Mouse (Mus musculus): ENCODE measurements around the gene Mrpl18.
"Not testable (repeated sequence)": the region's sequence is repeated elsewhere in the genome, so short reads cannot be mapped to it uniquely, and the experiment has no call there.

Gene Mrpl18

DNA sequence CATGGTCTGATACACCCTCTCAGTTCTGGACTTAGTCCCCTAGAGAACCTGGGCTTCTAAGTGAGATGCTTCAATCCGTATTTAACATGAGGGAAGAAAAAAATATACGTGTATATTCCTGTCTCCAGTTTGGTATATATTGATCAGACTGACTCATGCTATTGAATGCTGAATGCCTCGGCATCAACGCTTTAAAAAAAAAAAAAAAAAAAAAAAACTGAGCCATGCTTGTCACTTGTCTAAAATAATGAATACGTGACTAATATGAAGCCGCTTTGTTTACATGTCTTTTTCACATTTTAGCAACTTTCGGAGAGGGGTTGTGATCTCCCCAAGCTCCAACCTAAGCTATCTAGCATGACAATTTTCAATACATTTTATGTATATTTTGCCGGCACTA, 5.8 kb downstream of the Mrpl18 start:
- no peak for DNase-seq (ENCODE audit: low spot score in 2 of 2)

DNA sequence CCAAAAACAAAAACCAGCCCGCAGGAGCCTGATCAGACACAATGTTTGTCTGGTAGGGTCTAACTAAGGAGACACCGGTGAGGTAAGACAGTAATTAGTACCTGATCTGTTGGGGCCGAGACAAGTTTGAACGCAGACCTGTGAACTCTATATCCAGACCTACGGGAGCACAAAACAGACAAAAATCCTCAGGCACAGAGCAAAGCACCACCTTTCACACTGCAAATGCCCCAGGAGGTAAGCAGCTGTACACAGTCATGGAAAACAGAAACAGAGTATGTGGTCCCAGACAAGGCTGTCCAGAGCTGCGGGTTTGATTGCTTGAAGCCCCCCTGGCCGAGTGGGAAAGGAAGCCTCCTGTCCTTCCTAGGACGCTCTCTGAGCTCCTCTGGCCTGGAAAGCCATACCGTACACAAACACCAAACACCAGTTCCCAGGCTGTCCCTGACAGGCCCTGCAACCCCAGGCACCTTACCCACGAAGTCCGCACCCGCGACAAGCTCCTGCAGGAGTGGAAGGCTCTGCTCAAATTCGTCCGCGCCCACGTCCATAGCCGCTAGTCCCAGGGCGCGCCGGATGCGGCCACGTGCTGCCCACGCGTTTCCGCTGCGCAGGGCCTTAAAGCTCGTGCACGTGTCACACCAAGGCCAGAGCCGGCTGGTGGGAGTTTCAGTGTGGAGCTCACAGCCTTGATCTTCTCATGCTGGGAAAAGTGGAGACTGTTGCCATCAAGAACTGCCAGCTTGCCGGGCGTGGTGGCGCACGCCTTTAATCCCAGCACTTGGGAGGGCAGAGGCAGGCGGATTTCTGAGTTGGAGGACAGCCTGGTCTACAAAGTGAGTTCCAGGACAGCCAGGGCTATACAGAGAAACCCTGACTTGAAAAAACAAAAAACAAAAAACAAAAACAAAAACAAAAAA, 6.5 kb downstream of the Mrpl18 start, which contains the start of gene Pnldc1:
Gene Pnldc1 (minus strand): TSS at position 870 of the 920 bp plus-strand sequence.
- peak in 1 of 2 experiments; percentile 57 for DNase-seq (ENCODE audit: low spot score in 2 of 2)

DNA sequence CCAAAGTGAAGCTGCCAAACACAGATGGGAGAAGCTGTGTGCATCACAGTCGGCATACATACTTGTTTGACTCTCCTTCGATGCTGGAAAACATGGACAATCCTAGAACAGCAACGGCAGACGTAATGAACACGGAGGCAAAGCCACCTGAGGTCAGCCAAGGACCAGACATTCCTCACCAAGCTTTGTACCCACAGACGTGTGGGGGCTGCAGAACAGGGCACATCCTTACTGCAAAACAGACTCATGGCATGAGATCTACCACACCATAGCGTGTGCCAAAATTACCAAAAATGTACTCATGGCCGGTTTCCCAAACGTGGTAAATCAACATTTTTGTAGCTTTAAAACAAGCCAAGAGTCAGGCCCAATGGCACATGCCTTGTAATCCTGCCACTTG, 9.7 kb downstream of the Mrpl18 start:
- DNase-seq (ENCODE audit: low spot score in 2 of 2): peak in 1 of 2 experiments; percentile 43

DNA sequence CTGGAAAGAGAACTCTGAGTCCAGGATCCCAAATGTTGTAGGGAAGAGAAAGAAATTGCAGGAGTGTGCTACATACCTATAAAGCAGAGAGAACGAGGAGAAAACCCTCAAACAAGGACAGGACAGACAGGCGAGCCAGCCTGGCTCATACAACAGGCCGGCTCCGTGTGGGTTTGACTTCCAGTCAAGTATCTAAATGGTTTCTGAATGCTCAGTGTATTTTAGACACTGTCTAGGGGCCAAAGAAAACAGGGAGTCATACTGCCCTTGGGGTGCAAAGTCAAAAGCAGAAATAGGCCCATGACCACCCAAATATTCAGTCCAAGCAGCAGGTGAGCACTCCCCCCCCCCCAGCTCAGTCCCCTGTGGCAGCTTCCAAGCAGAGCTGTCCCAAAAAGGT, 10.3 kb downstream of the Mrpl18 start:
- DNase-seq (ENCODE audit: low spot score in 2 of 2): peak in 1 of 2 experiments; percentile 40

DNA sequence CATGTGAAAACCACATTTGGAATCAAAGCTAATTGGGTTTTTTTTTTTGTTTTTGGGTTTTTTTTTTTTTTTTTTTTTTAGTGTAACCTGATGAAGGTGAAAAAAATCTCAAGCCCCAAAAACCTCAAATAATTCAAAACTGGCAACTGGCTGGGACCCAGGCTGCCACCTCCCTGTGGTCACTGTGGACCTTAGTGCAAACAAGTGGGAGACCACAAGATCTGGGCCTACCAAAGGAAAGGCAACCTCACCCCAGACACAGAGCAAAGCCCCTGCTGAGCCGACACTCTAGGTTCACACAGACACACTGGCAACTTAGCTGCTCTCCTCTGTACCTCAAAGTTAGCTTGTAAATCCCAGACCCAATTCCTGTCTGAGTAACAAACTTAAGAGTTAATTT, 11.8 kb downstream of the Mrpl18 start:
- peak in 1 of 2 experiments; percentile 56 for DNase-seq (ENCODE audit: low spot score in 2 of 2)

DNA sequence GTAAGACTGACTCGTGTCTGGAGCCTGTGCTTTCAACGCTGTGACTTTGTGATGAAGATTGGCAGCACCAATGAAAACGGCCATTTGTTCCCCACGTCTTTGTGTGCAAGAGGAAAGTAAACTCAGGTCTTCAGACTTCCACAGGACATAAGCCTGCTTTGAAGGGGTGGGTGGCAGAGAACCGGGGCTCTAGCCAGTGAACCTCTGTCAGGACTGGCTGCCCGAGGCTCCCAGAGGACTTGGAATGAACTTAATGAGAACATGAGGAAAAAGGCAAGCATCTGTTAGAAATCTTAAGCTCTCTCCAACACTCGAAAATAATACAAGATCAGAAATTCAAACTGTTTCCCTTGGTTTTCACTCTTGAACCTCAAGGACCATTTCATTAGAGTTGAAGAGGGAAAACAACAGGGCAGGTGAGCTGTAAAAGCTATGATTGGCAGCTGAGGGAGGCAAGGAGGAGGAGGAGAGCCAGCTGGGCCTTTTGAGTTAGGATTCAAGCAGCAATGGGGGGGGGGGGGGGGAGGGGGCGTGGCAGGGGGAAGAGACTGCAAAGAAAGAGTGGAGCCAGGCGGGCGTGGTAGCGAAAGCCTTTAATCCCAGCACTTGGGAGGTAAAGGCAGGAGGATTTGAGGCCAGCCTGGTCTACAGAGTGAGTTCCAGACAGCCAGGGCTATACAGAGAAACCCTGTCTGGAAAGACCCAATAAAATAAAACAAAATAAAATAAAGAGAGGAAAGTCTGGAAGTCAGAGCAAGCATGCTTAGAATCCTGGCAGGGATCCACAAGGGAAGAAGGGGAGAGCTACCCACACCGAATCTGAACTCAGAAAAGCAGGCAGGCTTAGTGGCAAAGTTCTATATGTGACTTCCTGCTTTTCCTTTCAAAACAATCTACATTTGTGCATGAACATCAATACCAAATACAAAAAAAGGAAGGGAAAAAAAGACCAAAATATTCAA, 12.5 kb downstream of the Mrpl18 start:
- DNase-seq (ENCODE audit: low spot score in 2 of 2): peak in 1 of 2 experiments; percentile 54

DNA sequence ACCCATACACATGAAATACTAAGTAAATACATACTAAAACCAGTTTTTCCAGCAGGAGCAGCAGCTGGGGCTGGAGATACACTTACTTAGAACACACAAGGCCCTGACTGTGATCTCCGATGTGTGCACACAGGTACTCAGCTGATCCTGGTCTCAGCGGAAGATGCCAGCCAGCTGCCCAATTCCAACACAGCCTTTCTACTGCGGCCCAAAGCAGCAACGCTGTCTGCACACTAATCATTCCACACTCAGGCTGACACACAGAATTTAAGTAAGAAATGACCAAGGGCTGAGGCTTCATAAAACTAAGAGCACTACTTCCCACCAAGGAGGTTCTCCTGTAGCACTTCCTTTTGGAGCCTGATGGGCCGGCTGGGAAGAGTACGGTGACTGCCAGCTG, 13.9 kb downstream of the Mrpl18 start:
- DNase-seq (ENCODE audit: low spot score in 2 of 2): no peak

DNA sequence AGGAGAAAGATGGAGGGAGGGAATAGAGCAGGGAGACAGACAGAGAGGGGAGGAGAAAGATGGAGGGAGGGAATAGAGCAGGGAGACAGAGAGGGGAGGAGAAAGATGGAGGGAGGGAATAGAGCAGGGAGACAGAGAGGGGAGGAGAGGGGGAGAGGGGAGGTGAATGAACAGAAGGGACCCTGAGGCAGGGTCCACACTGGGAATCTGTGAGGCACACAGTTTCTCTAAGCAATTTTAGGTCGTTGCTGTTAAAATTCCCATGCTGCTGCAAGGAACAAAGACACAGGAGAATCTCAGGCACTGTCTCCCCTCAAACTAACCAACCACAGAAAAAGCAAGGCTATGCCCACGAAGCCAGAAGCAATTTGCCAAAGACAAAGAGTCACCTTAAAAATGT, 17.5 kb downstream of the Mrpl18 start:
- DNase-seq (ENCODE audit: low spot score in 2 of 2): not testable (repeated sequence)

DNA sequence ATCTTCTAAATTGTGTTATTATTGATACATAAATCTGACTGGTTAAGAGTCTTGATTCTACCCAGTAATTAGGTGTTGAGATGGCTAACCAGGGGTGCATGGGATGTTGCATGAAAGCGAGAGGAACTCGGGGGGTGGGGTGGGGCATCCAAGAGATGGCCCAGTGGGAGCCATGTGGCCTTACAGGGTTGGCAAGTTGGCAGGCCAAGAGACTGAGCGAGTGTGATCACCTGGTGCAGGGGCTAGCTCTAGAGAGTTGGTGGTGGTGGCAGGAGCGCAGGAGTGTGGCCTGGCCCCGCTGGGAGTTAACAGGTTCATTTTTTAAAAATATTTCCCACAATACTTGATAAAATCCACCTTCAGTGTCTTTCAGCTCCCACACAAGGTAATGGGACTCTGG, 18.5 kb downstream of the Mrpl18 start:
- DNase-seq (ENCODE audit: low spot score in 2 of 2): no peak

DNA sequence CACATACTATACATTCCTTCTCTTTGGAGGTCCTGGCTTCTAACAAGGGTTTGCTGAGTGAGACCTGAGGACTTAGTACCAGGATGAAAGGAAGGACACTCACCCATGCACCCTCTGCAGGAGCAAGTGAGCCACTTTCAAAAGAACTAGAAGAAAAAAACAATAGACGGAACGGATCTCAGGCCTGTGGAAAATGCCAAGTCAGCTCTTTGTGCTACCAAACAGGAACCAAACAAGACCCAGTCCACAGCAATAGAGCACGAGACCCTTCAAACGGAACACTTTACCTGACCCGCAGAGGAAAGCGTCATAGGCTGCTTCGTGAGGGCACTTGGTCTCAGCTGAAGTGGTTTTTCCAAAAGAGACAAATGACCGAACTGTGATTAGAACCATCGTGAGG, 24.1 kb downstream of the Mrpl18 start:
- DNase-seq (ENCODE audit: low spot score in 2 of 2): no peak

DNA sequence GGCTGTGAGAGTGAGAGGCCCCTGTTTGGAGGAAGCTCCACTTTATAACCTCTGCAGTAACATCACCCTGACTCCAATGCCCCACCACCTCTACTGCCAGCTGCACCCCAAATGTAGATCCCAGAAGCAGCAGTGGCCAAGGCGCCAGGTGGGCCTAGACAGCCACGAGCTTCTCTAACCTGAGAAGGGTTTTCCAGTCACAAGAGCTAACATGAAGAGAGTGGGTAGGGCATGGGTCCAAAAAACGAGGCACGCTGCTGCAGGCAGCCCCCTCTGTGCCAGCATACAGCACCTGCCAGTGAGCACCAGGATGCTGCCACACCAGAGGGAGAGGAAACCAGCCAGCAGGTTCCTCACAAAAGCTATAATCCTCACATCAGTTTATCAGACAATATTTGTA, 25.1 kb downstream of the Mrpl18 start:
- no peak for DNase-seq (ENCODE audit: low spot score in 2 of 2)

DNA sequence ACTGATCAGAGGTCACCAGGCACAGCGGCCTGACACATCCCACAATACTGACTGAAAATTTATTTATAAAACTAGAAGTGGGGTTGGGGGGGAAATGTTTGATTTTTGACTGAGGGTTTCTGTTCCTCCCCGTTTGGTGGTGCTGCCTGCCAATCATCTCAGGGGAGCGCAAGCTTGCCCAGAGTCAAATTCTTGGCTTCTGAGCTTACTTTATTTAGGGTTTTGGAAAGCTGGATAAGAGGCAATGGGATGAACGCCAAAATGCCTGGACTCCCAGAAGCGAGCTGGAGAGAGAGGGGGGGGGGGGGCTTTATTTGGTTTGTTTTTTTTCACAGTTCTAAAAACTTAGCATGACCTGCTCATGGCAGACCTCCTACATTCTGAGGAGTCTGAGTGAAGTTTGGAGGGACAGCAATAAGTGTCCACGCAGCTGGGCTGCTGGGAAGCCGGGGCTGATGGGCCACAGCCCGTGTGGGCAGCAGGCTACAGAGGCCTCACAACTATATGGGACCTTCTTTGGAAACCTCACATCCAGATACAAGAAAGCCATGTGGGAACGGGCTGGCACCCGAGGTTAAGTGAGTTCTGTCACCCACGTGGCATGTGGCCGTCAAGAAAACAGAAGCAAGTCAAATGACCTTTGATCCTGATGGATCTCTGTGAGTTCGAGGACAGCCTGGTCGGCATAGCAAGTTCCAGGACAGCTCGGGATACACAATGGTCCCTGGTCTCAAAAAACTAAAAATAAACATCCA, 28.9 kb downstream of the Mrpl18 start:
- DNase-seq (ENCODE audit: low spot score in 2 of 2): no peak

DNA sequence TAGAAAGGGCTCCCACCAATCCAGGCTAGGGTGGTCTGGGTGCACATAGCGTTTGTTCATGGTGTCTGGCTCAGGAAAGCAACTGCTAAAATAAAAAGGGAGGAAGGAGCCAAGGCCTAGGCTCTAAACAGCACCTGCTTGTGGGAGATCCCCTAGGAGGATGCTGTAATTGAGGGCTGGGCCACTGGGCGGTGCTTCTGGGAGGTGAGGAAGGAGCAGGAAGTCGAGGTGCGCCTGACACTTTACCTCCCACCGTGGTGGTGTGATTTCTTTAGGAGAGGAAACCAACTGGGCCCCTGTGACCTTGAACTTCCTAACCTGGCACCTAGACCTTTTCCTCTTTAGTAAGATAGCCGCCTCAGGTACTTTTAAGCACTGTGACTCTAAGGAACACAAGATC, 29.5 kb downstream of the Mrpl18 start:
- no peak for DNase-seq (ENCODE audit: low spot score in 2 of 2)

DNA sequence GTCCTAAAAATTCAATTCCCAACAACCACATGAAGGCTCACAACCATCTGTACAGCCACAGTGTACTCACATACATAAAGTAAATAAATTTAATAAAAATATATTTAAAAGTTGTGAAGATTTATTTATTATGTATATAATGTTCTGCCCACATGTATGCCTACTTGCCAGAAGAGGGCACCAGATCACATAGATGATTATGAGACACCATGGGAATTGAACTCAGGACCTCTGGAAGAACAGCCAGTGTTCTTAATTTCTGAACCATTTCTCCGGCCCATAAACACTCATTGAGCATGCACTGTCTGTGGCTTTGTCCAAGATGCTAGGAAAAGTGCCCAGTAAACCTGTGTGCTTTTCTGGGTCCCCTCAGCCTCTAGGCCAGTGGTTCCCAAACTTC, 34.9 kb downstream of the Mrpl18 start:
- no peak for DNase-seq (ENCODE audit: low spot score in 2 of 2)

DNA sequence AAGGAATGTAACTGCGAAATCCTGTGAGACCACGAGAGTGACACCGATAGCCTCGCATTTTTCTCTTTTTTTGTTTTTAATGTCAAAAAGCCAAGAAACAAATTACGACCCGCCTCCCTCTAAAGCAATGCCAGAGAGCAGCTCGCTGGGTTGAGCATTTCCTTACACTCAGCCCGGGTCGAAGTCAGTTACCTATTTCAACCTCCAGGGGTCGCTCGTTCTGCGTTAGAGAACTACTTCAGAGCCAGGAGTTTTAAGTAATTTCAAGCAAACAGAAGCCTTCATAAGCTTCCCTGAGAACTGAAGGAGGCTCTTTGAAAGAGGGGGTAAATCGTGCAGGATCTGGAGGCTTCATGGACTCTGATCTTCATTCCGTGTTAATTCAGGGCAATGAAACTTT, 36.0 kb downstream of the Mrpl18 start:
- peak; percentile 63 to 81 for DNase-seq (ENCODE audit: low spot score in 2 of 2)

DNA sequence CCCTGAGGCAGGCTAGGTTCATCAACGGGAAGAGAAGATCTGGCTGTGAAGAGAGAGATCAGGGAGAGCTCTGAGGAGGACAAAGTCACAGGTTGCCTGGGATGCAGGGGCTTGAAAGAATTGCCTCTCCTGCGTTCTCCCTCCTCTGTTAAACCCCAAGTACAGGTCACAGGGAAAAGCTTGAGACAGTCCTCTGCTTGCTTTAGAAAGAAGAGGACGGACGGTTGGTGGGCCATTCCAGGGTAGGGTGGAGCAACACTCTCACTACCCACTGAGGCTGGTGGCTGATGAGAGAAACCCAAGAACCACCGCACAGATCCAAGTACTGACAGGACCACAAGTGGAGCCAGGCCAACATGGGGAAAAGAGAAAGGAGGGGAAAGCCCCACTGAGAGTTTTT, 40.4 kb downstream of the Mrpl18 start, which contains the start of gene Mrgprh:
Gene Mrgprh (plus strand): TSS at position 301 of the 400 bp plus-strand sequence.
- no peak for DNase-seq (ENCODE audit: low spot score in 2 of 2)

DNA sequence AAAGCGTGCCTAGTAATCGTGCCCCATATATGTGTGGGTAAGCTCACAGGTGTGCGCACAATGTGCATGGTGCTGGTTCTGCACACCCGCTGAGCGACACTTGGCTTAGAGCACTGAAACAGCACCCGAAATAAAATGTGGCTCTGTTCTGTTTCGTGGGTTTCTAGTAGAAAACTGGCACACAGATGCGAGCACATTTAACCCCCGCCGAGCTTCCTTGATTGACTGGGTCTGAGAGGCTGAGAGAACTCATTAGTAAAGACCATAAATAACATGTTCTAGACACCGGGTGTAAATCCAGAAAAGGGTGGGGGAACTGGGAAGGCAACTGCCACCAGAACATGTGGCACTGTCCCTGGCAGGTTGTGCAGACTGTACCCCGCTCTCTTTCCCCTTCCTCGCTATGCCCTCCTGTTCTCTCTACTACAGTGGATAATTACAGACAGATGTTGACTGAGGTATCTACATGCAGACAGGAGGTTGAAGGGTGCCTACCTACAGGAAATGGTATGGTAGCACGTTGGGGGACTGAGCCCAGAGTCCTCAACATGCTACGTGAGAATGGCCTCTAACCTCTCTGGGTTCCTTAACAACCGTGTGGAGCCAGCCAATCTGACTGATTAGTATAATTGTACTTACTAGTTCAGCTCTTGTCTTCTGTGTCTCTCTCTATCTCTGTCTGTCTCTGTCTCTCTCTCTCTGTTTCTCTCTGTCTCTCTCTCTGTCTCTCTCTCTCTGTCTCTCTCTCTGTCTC, 43.7 kb downstream of the Mrpl18 start:
- DNase-seq (ENCODE audit: low spot score in 2 of 2): no peak

DNA sequence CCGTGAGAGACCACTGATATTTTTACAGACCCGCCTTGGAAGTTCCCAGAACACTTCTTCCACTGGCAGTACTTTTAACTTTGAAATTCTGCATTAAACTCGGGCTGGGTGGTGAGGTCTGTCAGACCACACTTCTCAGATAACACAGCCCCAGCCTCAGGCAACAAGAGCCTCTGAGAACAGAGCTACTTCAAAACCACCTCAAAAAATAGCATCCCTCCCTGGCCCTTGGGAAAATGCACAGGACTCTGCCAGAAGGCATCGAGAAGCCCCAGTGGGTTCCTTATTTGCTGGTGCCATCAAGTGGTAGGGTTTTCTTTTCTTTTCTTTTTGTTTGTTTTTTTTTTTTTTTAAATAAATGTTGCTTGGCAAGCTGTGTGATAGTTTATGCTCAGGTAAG, 47.5 kb downstream of the Mrpl18 start:
- no peak for DNase-seq (ENCODE audit: low spot score in 2 of 2)

DNA sequence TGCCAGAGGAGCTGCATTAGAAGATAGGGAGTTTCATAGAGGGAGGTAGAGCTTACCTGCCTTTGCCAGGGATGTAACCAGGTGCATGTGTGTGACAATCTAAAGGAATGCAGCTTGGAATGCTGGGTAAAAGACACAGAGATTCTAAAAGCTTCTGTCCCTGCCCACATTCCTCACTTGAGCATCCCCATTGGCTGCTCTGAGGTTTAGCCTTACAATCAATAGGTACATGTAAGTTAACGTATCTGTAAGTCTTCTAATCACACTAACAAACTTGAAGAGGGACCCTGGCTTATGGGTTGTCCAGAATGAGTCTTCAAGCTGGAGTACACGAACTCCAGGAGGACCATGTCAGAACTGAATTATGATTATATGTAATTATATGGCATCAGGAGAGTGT, 48.1 kb downstream of the Mrpl18 start, which contains the start of gene Mas1:
Gene Mas1 (minus strand): TSS at position 101 of the 400 bp plus-strand sequence.
- DNase-seq (ENCODE audit: low spot score in 2 of 2): no peak

DNA sequence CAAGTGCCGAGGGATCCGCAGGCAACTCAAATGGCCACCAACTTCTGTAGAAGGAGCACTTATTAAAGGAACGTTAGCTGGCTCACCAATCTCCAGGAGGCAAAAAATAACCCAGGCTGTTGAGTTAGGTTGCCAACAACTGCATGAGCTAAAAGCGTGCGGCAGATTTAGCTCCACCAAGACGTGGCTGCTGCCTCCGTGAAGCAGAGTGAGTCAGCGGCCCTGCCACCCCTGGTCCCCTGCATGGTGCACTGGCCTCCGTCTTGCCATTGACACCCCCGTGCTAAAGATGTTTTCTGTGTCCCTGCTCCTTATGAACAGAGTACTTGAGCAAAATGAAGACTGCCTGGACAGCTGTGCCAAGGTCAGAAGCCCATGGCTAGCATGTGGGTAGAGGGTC, 49.3 kb downstream of the Mrpl18 start:
- DNase-seq (ENCODE audit: low spot score in 2 of 2): no peak

DNA sequence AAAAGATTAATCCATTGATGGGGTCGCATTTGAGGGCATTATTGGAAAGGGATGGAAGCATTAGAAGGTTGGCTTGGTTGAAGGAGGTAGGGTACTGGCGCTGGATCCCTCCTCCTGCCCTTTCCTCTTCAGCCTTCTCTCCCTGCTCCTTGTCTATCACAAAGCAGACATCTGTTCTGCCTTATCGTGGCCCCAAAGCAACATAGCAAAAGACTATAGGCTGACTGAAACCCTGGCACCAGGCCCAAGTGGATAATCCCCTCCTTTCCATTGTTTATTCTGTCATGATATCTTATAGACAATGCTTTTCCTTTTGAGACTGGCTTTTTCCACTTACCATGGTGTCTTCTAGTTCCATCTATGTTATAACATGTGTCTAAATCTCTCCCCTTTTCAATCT, 50.7 kb downstream of the Mrpl18 start:
- DNase-seq (ENCODE audit: low spot score in 2 of 2): no peak

All from urinary bladder, postnatal 4 days (tissue).